Mouse (Mus musculus) kidney, postnatal 0 days (tissue): Measurements from ENCODE around the gene 4430402I18Rik. TPM values are rescaled to one million over a fixed set of nuclear protein-coding genes. Genes with fewer than 3 reads are reported as not detected.
"Not testable (repeated sequence)": the region's sequence is repeated elsewhere in the genome, so short reads cannot be mapped to it uniquely, and the experiment has no call there.

ENCODE experiments used
- ATAC-seq: fragments of 200-750 bp; cut with Nextera tagmentation; replicated peaks from 2 replicates; pipeline ENCODE4 v1.8.0; 2017; ENCODE audit warnings: low read depth, moderate number of reproducible peaks, moderate TSS enrichment, moderate library complexity; ENCODE audit not compliant: low FRiP score
- DNase-seq: peaks from one replicate; pipeline ENCODE4 v3.0.0-alpha.2; 2016; ENCODE audit warnings: low spot score
- H3K27ac ChIP-seq: fragments of 300-500 bp; sonication (generic); 2 replicates; pipeline ENCODE4 v1.5.1; 2014; ENCODE audit warnings: mild to moderate bottlenecking
- H3K27me3 ChIP-seq: fragments of 300-500 bp; sonication (generic); 2 replicates; pipeline ENCODE4 v1.6.1; 2014; ENCODE audit warnings: low read length, mixed read lengths; ENCODE audit not compliant: insufficient read depth
- H3K36me3 ChIP-seq: fragments of 300-500 bp; sonication (generic); 2 replicates; pipeline ENCODE4 v1.6.1; 2014; ENCODE audit warnings: low read length, mixed read lengths; ENCODE audit not compliant: insufficient read depth
- H3K4me1 ChIP-seq: fragments of 300-500 bp; sonication (generic); replicated peaks from 2 replicates; pipeline ENCODE4 v1.6.1; 2014; ENCODE audit warnings: antibody characterized with exemption, low read length, mixed read lengths; ENCODE audit not compliant: insufficient read depth
- H3K4me2 ChIP-seq: fragments of 300-500 bp; sonication (generic); 2 replicates; pipeline ENCODE4 v1.6.1; 2014; ENCODE audit warnings: mild to moderate bottlenecking, low read length, moderate library complexity, mixed read lengths
- H3K4me3 ChIP-seq: fragments of 300-500 bp; sonication (generic); replicated peaks from 2 replicates; pipeline ENCODE4 v1.5.1; 2014; ENCODE audit warnings: low read depth, low read length
- H3K9ac ChIP-seq: fragments of 300-500 bp; sonication (generic); 2 replicates; pipeline ENCODE4 v1.6.1; 2014; ENCODE audit warnings: low read depth, low read length
- H3K9me3 ChIP-seq: fragments of 300-500 bp; sonication (generic); replicated peaks from 2 replicates; pipeline ENCODE4 v1.6.1; 2016; ENCODE audit warnings: low read length, inconsistent platforms, mixed read lengths
- CTCF ChIP-seq: IDR thresholded peaks from 2 replicates; pipeline ENCODE4 v1.5.1; 2016; ENCODE audit warnings: antibody characterized with exemption, low read depth, mild to moderate bottlenecking, moderate library complexity
- WGBS: fragments of 180-500 bp; shearing (Covaris S2); extraction: QIAGEN DNeasy Blood & Tissue Kit; methylation state at CpG from one replicate; pipeline ENCODE4 v1.1.7; 2014; 5-methylcytosine and 5-hydroxymethylcytosine counted together
- polyA plus RNA-seq: library from polyadenylated mRNA; unstranded; fragments of >200 nt; fragmentation: Nextera tagmentation; extraction: Ambion mirVana; gene quantifications from 2 replicates; pipeline ENCODE4 v1.2.1, GENCODE M21; 2015

4430402I18Rik gene
- polyA plus RNA-seq, 1 experiment from 2014 or later: 9.0 TPM

GRCm38 (mm10) chr19:29009046-29009445, 41.4 kb upstream of the 4430402I18Rik start:
- 95% methylated on average over 11 of the region's 11 CpGs for WGBS
- H3K9me3 ChIP-seq: no peaks in the 10 kb centered on the region
- H3K4me3 ChIP-seq: no peak overlapping the region
- H3K9ac ChIP-seq: no peak overlapping the region
- H3K27me3 ChIP-seq: no peaks in the 10 kb centered on the region
- DNase-seq (no peak), ATAC-seq (no peak)
- no peak overlapping the region for H3K27ac ChIP-seq
- peaks cover 33% of the 10 kb centered on the region for H3K36me3 ChIP-seq
- TF ChIP-seq CTCF: no peak
- no peaks in the 10 kb centered on the region for H3K4me1 ChIP-seq
- no peak overlapping the region for H3K4me2 ChIP-seq

- peaks cover 31% of the 10 kb centered on the region for H3K36me3 ChIP-seq
- WGBS: 89% methylated on average over 3 of the region's 3 CpGs
- DNase-seq (no peak), ATAC-seq (no peak)
- no peaks in the 10 kb centered on the region for H3K9me3 ChIP-seq
- no peak overlapping the region for H3K27ac ChIP-seq
- no peak overlapping the region for H3K4me3 ChIP-seq
- TF ChIP-seq CTCF: no peak
- no peaks in the 10 kb centered on the region for H3K27me3 ChIP-seq
- H3K4me1 ChIP-seq: no peaks in the 10 kb centered on the region
- no peak overlapping the region for H3K9ac ChIP-seq
- H3K4me2 ChIP-seq: no peak overlapping the region
These were observed 40.6 kb upstream of the 4430402I18Rik start for GRCm38 (mm10) chr19:29008069-29008706.

DNA sequence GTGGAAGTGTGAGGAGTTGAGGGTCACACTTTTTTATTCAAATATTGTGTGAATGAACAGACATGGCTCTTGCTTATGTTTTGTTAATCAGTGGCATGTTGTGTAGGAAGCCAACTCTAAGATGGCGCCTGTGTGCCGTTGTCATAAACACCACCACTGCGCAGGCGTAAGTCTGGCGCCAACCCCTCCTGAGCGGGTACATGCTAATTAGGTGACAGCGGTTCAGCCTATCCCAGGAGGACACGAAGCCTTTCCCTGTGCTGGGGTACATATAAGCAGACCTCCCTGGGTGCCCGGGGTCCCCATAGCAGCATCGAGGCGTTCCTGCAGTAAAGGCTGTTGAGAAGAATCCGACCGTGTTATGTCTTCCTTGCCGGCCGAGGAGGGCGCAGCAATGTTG, 32.7 kb upstream of the 4430402I18Rik start:
- not testable (repeated sequence) for H3K27ac ChIP-seq, H3K4me1 ChIP-seq, H3K27me3 ChIP-seq, ATAC-seq, H3K9me3 ChIP-seq, DNase-seq, H3K9ac ChIP-seq, H3K4me3 ChIP-seq, H3K4me2 ChIP-seq
- H3K36me3 ChIP-seq: peaks cover 17% of the 10 kb centered on the region
- WGBS: 97% methylated on average over 16 of the region's 16 CpGs

DNA sequence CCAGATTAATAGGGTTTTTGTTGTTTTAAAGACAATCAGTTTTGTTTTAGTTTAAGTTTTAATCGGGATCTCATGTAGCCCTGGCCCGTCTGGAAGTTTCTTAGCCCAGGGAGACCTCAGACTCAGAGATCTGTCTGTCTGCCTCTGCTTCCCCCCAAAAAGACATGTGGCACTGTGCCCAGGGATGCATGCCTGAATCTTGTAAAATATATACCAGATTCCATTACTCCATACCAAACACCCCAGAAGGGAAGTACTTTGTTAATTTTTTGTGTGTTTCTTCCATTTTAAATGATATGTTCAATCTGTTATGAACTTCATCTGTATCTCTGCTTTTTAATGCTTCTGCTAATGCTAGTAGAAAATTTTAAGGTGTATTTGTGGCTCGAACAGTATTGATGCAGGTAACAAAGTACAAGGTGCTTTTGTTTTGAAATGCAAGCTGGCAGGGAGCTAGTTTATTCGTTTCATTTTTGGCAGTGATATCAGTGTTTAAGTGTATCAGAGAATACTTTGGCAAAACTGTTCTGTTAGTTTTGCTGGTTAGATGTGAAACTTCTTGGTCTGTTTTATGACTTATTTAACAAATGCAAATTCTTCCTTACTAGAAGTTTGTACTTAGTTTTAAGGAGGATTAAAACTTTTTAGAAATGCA, 30.5 kb upstream of the 4430402I18Rik start:
- Histone ChIP-seq H3K4me2 (no peak overlapping the region), H3K27me3 (no peaks in the 10 kb centered on the region), H3K9me3 (no peaks in the 10 kb centered on the region), H3K27ac (no peak overlapping the region), H3K4me3 (no peak overlapping the region), H3K36me3 (peaks cover 26% of the 10 kb centered on the region), H3K9ac (no peak overlapping the region), H3K4me1 (no peaks in the 10 kb centered on the region)
- 82% methylated on average over 4 of the region's 4 CpGs for WGBS
- DNase-seq (no peak), ATAC-seq (no peak)
- no peak for TF ChIP-seq CTCF

DNA sequence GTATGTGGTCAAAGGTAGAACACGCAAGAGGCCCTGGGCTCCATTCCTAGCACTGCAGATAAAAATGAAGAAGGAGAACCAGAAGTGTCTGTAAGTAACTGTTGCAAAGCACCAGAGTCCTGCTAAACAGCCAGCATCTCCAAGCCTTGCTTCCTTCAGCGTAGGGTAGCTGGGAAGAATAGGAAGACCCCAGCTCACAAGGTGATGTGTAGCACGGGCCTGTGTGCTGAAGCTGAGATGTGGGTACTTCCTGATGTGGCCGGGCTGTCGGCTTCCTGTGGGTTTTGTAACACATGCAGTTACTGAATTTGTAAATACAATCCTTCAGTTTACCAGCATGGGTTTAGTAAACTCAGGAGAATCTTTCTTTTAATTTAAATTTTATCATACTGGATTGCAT, 27.8 kb upstream of the 4430402I18Rik start:
- 94% methylated on average over 5 of the region's 5 CpGs for WGBS

GRCm38 (mm10) chr19:28994870-28995269, 27.3 kb upstream of the 4430402I18Rik start:
- no peak for ATAC-seq
- Histone ChIP-seq H3K36me3 (peaks cover 11% of the 10 kb centered on the region), H3K27ac (no peak overlapping the region), H3K9me3 (no peaks in the 10 kb centered on the region), H3K9ac (no peak overlapping the region), H3K4me2 (no peak overlapping the region), H3K4me1 (peaks cover 6% of the 10 kb centered on the region; the same call in 1 of the 2 replicates), H3K27me3 (no peaks in the 10 kb centered on the region), H3K4me3 (no peak overlapping the region)
- DNase-seq: no peak
- 83% methylated on average over 7 of the region's 7 CpGs for WGBS
- no peak for TF ChIP-seq CTCF

More for the DNA sequence above, 27.8 kb upstream of the 4430402I18Rik start:
- H3K27me3 ChIP-seq: no peaks in the 10 kb centered on the region
- no peak for DNase-seq
- no peaks in the 10 kb centered on the region for H3K9me3 ChIP-seq
- ATAC-seq: no peak
- H3K4me3 ChIP-seq: no peak overlapping the region
- peaks cover 15% of the 10 kb centered on the region for H3K36me3 ChIP-seq
- H3K4me1 ChIP-seq: peaks cover 6% of the 10 kb centered on the region; the same call in 1 of the 2 replicates
- TF ChIP-seq CTCF: no peak
- H3K9ac ChIP-seq: no peak overlapping the region
- H3K27ac ChIP-seq: no peak overlapping the region
- no peak overlapping the region for H3K4me2 ChIP-seq
